In the genomic region with DNA sequence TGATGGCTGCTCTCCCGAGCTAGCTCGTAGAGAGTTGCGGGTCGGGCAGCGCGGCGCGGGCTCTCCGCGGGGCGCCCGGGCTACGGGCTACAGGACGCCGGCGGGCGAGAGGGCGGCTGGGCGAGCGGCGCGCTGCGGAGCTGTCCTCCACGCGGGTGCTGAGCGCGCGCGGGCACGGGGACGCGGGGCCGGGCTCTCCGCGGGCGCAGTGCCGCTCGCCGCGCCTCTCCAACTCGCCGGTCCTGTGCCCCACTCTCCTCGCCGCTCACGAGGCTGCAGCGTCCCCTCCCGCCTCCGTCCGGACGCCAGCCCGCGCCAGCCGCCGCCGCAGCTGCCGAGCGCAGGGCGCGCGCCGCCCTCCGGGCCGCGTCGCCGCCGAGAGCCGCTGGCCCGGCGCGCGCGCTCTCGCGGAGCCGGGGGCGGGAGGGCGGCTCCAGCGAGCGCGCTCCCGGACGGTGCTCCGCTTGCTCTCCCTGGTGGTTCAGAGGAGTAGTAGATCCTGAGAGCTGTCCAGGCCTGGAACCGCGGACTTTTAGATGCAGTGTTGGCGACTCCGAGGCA, we compare ENCODE assay signal across 8 mouse cellular contexts. TPM values are rescaled to one million over a fixed set of nuclear protein-coding genes. Genes with fewer than 3 reads are reported as not detected.
A peak's percentile ranks its signal among the peaks of the same experiment; 100 is the strongest.
DNase-seq lines count a peak whose midpoint lies in the region; ATAC-seq lines count a peak whose summit lies in the region.

A gene (minus strand): TSS at position 347 of the 561 bp plus-strand sequence.

- peak within 1 kb of the TSS; percentile 85 for H3K4me2 ChIP-seq in hindbrain, embryonic 13.5 days

- peaks cover 8% of the 10 kb centered on the region for H3K4me1 ChIP-seq in hindbrain, embryonic 13.5 days (replicated peaks)

- peak; percentile 81 for ATAC-seq in frontal cortex, adult (ENCODE audit: low TSS enrichment)
- ATAC-seq in hindbrain, embryonic 13.5 days (ENCODE audit: low FRiP score): peak; percentile 93

- no peaks in the 10 kb centered on the region for H3K9me3 ChIP-seq in hindbrain, embryonic 13.5 days

- H3K9ac ChIP-seq in hindbrain, embryonic 13.5 days: peak within 1 kb of the TSS; percentile 80

- peaks cover 17% of the 10 kb centered on the region for H3K27me3 ChIP-seq in hindbrain, embryonic 13.5 days

- H3K27ac ChIP-seq in hindbrain, embryonic 13.5 days: peak within 1 kb of the TSS; percentile 79

- H3K36me3 ChIP-seq in hindbrain, embryonic 13.5 days: no peaks in the 10 kb centered on the region

- WGBS in hindbrain, embryonic 13.5 days: under 1% methylated on average over 63 of the region's 88 CpGs

- DNase-seq in adrenal gland, adult 18-20 months (ENCODE audit: low spot score in 2 of 2): peak; percentile 46 to 49
- peak; percentile 21 for DNase-seq in cerebellum, adult 9-10 months
- DNase-seq in layer of hippocampus, postnatal 36 days: peak; percentile 76 to 79
- DNase-seq in lung, postnatal 4 days: peak; percentile 29 to 68
- DNase-seq in right cerebral cortex, postnatal 25 days: peak; percentile 86
- no peak for DNase-seq in MN1 (ENCODE audit: low spot score)

- H3K4me3 ChIP-seq in hindbrain, embryonic 13.5 days: peak within 1 kb of the TSS; percentile 75

RNA-seq across cellular contexts. Expression of the gene that starts here (rescaled TPM):
- 1 to 10 TPM; 1.3 to 2.1 TPM for total RNA-seq in adrenal gland, adult 18-20 months (2021)
- 2.8 and 4.1 TPM in 2 replicates for polyA plus RNA-seq in hindbrain, embryonic 13.5 days (2015; fragmentation: Nextera tagmentation; extraction: Ambion mirVana)
- 100 to 1,000 TPM; 284 to 289 TPM for total RNA-seq in layer of hippocampus, postnatal 36 days (2021)

Comparison
In these comparisons a context has a peak if more than half of its experiments do, and no peak if none do; other contexts are left out.
1. RNA of the gene that starts here (total RNA-seq): 284 to 289 TPM in layer of hippocampus, postnatal 36 days; 1.3 to 2.1 TPM in adrenal gland, adult 18-20 months; every median in the first group is over 10 times any median in the second.